Mouse (Mus musculus): ENCODE data around the gene Rp9. TPM values are rescaled to one million over a fixed set of nuclear protein-coding genes. Genes with fewer than 3 reads are reported as not detected.

The Rp9 gene
- total RNA-seq (2021) (10 to 100 TPM; 34.2 to 39.0 TPM), polyA plus RNA-seq (2012; rRNA removed) (96.1 and 145 TPM in 2 replicates)
- long read RNA-seq, transcript Rp9-201 (6 exons, 1,134 nt): major isoform, 26 of 28 reads
- long read RNA-seq, partial matches to known transcripts: 2 of 28 reads
- long read RNA-seq, other reads (novel, unspliced or antisense): 0 of 28 reads

DNA sequence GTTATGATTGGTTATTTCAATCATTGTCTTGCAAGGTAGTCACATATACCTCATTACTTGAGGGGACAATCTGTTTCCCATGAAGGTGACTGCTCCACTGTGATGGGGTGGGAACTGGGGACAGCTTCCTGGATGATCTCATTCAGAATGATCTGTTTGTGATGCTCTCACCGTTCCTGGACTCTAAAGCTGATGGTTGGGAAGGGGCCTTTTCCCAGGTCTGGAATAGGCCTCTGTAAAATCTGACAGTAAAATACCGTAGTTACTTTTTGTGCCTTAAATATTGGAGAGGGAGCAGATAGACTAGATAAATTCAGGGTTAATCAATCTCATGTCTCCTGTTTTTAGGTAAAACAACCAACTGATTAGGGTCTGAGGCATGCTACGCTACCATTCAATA lies at the start of gene Rp9:
TSS of gene Rp9 (minus strand) at position 101 of the 400 bp plus-strand sequence.
- no peak for DNase-seq

DNA sequence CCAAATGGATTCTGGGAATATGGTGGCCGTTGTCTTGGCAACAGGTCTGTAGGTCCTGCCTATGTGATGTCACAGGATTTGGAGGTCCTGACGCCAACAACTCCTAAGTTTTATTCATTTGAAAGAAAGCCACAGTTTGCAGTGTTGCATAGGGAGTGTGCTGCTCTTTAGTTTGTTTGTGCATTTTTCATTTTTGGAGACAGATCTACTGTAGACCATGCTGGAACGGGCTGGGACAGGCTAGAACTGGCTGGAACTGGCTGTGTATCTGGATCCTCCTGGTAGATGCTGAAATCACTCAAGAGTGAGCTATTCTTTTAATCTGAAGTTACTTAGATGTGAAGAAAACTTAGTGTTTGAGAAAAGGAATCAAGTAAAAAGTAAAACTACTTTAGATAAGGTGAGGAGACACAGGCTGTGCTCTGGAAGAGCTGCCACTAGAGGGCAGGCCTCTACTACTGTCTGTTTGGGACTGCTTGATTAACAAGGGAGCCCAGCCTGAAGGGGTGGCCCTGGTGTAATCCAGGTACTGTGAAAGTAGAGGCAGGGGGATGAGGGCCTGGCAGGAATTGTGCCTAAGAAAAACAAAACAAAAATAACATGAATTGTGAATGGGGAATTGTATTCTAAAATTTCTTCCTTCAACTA lies 49.0 kb upstream of the Rp9 start:
- DNase-seq: peak; percentile 14

DNA sequence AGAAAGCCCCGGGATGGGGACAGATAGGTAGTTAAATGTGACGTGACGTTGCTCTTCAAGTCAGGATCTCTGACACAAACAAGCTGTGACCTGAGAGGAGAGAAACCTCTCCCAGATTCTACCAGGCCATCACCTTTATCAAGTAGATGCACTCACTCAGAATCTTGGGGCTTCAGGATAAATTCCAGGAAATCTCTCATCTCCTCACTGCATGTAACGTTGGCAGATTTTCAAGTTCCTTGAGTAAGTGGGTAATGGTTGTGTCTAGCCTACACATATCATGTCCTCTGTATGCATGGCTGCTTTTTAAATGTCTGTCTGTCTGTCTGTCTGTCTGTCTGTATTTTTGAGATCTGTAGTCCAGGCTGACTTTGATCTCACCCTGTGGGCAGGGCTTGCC lies 45.5 kb upstream of the Rp9 start:
- DNase-seq: no peak

DNA sequence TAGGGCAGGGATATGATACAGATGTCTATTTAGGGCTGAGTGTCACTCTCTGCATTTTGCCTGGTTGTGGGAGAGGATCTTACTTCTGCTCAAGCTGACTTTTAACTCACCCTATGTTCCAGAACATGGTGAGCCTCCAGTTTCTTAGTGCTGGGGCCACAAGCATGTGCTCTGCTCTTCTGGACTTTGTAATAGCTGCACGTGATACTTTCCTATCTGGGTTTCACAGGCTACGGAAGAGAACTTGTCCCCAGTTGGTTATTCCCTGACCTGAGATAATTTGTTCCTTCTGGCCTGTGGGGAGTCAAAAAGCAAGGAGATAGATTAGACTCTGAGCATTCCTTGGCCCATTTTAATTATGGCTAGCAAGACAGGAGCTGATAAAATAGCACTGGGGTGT lies 36.0 kb upstream of the Rp9 start:
- DNase-seq: no peak

DNA sequence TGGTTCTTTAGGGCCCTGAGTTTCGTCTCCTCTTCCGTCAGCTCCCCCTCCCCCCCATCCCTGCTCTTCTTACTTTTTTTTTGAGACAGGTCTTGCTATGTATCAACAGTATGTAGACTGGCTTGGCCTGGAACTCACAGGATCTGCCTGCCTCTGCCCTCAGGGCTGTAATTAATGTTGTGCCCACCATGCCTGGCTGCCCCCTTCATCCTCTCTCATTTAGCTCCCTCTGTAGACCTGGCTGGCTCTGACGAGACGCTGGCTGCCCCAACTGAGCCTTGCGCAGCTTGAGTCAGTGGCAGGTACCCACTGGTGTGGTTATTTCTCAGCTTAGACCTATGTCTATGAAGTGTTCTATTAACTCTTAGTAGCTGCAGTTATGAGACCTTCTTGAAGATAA lies 34.0 kb upstream of the Rp9 start:
- DNase-seq: no peak

DNA sequence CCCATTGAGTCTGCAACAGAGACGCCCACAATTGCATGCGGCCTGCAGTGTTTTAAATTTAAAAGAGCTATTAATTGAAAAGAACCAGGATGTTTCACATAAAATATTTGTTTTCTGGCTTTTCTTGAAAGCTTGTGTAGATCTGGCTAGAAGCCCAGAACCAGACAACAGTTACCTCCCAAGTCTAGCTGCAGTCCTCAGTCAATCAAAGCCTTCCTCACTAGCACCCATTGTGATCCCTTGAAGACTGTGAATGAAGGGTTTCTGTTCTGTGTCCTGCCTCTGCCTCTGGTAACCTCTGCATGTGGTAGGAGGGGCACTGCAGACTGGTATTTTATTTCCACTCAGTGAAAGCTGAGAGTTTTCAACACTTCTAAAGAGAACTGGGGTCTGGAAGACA lies 33.4 kb upstream of the Rp9 start:
- DNase-seq: no peak

DNA sequence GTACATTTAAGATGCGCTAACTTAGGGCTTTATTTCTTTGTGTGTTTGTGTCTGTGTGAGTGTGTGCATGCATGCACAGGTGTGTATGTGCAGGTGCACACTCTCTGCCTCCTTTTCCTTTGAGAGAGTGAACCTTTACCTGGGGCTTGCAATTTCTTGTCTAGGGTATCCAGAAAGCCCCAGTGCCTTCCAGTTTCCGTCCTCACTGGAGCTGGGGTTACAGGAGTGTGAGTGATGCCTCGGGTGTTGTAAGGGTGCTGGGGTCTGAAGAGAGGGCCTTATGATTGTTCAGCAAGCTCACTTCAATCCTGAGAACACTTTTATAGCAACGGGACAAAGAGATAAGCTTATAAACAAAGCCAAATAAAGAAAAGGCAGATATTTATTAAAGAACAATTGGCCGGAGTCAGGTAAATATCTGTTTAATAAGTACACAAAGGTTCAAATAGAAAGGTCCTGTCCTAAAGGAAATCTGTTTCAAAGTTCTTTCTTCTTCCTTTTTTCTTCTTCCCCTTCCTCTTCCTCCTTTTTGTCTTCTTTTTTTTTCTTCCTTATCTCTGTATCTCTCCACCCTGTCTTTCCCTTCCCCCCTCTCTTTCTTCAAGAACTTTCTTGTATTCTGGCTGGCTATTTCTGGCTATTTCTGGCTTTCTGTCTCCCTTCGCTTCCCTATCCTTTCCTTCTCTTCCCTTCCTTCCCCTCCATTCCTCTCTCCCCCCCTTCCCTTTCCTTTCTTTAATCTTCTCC lies 27.7 kb upstream of the Rp9 start:
- no peak for DNase-seq

DNA sequence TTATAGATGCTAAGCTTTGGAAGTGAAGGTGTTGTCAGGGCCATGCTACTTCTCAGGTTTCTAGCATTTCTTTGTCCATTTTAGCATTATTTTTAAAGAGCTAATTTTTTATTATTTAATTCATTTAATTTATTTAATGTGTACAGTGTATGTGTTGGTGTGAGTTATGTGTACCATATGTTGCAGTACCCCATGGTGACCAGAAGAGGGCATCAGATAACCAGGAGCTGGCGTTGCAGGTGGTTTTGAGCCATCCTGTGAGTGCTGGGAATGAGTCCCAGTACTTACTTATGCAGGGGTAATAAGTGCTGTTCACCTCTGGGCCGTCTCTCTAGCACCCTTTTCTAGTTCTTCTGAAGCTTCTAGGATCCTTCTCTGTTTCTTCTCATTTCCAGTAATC lies 25.6 kb upstream of the Rp9 start:
- no peak for DNase-seq

DNA sequence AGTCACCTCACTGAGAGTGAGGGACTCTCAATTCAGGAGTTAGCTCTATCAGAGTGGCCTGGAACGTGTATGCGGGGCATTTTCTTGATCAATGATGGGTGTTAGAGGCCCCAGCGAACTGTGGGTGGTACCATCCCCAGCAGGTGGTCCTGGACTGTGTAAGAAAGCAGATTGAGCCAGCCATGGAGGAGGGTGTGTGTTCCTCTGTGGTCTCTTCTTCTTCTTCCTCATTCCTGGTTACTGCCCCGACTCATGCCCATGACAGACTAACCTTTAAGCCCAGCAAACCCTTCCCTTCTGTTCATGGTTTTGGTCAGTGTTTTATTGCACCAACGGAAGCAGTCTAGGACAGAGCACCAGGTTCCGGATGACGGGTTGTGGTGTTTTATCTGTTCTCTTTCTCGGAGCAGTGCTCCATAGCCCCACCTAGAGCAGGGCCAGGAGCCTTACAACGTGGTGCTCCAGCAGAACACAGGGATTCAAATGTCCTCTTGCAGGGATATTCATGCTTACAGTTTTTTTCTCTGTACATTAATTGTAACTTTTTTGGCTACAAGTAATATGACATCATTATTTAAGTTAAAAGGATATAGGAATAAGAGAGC lies 24.8 kb upstream of the Rp9 start:
- no peak for DNase-seq

DNA sequence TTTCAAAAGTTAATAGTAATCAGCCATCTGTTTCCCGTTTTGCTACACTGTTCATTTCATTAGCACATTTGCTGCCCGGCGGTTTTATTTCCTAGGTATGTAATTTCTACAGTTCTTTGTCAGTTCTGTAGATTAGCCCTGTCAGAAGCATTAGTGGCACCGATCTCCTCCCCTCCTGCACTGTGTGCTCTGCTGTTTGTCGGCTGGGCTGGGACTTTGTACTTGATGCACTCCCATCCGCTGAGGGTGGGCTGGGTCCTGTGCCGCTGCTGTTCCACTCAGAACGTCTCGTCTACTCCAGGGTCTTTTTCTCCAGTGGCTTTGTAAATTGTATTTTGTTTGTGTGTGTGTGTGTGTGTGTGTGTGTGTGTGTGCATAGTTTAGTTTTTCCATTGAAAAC lies 19.4 kb upstream of the Rp9 start:
- DNase-seq: no peak

DNA sequence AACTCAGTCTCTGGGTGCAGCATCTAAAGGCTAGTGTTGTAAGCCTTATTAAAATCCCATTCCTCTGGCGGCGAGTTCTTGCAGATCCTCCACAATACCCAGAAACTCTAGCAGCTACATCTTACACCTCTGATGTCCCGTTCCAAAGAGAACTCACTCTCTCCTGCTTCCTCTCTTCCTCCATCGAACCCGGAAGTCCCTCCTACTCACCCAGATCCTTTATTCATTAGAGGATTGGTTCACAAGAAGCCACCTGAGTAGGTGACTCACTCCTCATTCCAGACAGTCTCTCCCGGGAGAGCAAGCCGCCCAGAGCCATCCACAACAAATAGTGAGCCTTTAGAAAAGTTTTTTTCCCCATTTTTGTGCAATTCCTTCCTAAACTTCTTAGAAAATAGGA lies 16.7 kb upstream of the Rp9 start:
- DNase-seq: no peak

DNA sequence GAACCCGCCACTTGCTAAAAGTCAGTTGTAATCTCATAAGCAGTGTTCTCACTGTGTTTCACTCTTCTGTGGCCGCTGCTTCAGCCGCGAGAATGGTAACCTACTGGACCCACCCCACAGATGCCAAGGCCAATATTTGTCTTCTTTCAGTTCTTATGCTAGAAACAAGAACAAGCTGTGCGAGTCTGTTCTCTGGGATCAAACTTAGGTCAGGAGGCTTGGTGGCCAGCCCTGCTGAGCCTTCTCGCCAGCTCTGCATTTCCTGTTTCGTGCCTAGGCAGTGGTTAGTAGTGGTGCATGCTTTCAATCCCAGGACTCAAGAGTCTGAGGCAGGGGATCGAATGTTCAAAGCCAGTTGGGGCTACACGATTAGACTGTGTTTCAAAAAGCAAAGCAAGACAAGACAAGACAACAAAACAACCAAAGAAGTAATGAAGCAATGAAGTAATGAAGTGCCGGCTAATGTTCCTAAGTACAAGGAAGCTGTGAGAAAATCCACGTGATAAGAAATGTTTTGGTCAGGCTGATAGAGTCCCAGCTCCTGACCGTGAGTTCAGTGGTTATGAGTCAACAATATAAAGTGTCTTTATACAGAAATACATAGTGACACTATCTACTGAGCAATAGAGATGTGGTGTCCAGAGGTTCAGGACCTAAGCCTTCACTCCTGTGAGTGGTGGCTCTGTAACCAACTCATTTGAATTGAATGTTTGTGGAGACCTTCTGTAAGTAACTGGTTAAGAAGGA lies 15.2 kb upstream of the Rp9 start:
- no peak for DNase-seq

DNA sequence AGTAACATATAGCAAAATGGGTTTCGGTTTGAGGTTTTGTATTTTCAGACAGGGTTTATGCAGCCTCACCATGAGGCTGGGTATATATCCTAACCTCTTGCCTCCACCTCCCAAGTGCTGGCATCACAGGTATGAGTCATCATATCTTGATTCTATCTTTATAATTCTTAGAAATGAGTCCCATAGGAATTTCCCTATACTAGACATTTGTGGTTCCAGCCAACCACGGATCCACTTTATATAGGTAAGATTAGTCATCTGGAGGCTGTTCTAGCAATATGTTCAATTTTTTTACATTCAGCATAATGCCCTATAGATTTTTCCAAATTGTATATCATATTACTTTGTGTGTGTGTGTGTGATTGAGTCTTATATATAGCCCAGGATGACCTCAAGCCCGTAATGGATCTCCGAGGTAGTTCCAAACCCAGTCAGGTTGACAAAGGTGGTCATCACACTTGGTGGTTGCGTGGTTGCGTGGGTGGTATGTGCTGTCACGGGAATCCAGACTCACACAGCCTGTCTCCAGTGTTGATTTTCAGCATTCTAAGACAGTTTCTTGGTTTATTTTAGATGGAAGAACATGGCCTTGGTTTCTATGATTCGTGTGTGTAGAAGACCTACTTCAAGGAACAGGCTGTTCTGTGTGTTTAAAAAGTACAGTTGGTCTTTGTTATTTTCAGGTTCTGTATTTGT lies 14.5 kb upstream of the Rp9 start:
- DNase-seq: no peak

DNA sequence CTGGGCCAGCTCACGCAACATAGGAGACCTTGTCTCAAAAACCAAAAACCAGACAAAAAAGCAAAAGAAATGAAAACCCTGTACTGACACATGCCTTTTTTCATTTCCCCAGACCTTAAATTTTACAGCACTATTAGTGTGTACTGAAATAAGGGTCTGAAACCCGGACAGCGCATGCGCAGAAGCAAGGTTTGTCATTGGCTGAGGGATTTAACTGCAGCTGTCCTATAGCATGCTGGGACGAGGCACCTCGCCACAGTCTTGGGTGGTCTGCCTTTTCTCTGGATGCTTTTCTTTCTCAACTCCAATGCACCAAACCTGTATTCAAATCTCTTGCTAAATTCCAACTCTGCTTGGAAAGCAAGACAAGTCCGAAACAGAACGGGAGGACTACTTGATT lies 9.4 kb upstream of the Rp9 start:
- DNase-seq: no peak

DNA sequence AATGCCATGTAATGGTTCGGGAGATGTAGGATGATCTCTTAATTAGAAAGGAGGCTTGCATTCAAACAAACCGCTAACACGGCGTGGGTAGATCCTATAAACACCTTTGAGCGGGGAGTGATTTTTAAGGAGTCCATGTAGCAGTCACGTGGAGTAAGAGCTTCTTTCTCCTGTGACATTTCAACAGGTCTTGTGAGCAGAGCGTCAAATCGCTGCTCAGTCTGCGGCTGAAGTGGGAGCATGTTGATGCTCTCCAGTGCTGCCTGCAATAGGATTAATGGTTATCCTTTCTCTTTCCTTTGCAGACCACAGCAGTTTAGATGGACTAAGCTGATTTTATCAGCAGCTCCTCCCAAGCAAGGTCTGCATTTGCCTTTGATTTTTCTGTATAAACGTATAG lies 6.7 kb upstream of the Rp9 start:
- no peak for DNase-seq

DNA sequence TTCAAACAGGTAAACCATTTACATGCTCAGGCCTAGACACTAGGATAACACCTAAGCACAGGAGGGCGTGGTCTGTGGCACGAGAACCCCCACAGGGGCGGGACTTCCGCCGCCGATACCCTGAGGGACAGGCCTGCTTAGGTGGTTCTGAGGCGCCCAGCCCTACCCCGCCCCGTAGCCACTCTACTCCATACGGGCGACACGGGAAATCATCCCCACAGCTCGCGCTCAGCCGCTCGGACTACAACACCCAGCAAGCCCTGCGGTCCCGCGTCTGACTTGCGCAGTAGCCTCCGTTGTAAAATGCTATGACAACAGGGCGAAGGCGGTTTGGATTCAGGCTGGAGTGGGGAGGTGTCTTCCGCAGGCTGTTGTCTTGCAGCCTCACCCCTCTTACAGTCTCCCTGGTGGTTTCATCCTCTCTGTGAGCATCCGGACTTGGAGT lies 5.9 kb upstream of the Rp9 start, which contains the start of gene Bbs9:
TSS of gene Bbs9 (plus strand) at position 292 of the 445 bp plus-strand sequence.
- DNase-seq: peak; percentile 97

DNA sequence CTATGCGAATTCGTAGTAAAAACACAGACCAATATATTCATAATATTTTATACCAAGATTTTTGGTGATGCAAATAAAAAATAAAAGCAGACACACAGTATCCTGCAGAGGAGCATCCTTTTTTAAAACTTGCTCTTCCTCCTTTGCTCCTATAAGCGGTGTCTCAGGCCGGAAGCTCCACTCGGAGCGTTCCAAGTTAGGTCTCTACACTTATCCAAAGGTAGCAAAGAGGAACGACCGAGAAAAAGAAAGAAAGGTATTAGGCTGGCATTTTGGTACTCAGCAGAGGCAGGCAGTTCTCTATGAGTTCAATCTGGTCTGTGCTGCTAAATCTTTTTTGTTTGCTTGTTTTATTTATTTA lies 664 bp downstream of the Rp9 start:
- no peak for DNase-seq

DNA sequence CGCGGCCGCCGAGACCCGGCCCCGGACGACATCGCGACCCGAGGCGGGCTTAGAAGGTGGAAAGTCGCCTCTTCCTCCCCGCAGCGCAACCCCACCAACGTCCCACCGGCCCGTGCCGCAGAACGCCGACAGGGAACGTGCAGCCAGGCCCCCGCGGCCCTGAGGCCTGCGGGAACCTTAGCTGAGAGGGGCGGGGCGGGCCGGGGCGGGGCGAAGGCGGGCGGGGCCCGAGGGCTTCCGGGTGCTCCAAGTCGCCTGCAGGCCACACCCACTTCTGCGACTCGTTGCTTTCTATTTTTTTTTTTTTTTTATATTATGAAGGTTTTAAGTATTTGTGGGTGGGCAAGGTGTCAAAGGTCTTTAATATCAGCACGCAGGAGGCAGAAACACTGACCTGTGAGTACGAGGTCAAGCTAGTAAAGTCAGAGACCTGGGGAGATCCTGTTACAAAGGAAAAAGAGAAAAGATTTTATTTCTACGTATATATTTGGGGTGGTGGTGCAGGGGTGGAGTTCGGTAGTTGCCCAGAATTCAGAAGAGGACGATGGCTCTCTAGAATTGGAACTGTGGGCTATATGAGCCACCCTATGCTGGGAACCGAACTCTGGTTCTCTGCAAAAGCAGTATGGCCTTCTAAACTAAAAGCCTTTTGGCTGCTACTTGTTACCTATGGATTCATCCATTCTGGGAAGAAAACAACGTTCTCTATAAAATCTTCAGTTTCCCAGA lies 1.2 kb downstream of the Rp9 start:
- peak; percentile 82 for DNase-seq

DNA sequence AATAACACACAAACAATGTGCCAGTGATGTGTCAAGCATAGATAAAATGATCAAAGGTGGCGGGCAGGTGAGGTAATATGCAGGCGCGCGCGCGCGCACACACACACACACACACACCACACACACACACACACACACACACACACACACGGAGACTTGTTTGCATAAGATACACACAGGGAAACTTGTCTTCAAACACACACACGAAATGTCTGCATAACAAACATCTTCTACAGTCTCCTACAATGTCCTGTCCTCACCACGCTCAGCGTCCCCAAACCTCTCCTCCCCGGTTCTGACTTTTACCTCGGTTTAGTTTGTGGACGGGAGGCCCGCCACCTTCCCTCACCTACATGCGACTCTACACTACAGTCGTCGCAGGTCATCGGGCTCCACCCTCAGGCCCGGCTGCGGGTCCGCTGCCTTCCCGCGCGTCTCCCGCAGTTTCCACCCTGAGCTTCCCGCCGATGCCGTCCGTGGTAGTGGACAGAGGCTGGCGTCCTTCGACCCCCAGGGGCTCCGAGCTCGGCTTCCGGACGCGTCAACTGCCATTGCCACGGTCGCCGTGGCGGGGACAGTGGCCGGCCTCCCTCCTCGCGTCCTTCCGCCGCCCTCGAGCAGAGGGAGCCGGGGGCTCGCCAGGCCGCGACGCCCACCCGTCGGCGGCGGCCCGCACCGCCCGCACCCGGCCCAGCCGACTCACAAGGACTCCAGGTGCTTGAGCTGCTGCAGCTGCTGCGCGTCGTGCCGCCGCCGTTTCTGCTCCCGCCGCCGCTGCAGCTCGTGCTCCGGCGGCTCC lies 2.0 kb downstream of the Rp9 start:
- peak; percentile 74 for DNase-seq

DNA sequence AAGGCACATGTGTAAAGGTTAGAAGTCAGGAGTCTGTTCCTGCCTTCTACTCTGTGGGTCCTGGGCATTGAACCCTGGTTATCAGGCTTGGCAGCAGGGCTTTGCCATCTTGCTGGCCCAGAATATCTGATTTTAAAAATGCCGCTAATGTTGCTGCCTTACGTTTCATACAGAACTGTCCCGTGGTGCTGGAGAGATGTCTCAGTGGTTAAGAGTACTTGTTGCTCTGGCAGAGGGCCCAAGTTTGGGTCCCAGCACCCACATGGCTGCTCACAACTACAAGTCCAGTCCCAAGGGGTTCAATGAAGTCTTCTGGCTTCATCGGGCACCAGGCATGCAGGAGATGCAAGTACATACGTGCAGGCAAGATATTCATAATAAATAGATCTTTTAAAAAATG lies 3.3 kb downstream of the Rp9 start:
- DNase-seq: no peak

Measured in adrenal gland, adult 2 months (tissue).